Mouse (Mus musculus) hindlimb bud, embryonic 11.5 days (tissue): ENCODE data around the gene Cd47.

Experiments used
- DNase-seq: peaks from one replicate; pipeline ENCODE4 v3.0.0-alpha.2; 2012; ENCODE audit warnings: low read depth, low spot score; ENCODE audit errors: extremely low spot score

Cd47 gene

GRCm38 (mm10) chr16:49858907-49859853 lies 58.8 kb downstream of the Cd47 start:
- no peak for DNase-seq

GRCm38 (mm10) chr16:49861986-49862385 lies 61.7 kb downstream of the Cd47 start:
- no peak for DNase-seq

GRCm38 (mm10) chr16:49866617-49867016 lies 66.3 kb downstream of the Cd47 start:
- DNase-seq: no peak

GRCm38 (mm10) chr16:49868278-49868677 lies 67.9 kb downstream of the Cd47 start:
- no peak for DNase-seq

- no peak for DNase-seq
Measured at GRCm38 (mm10) chr16:49873918-49874317, 73.6 kb downstream of the Cd47 start.

- DNase-seq: no peak
Measured at GRCm38 (mm10) chr16:49874546-49874945, 74.2 kb downstream of the Cd47 start.

GRCm38 (mm10) chr16:49876291-49877030 lies 76.1 kb downstream of the Cd47 start:
- no peak for DNase-seq

GRCm38 (mm10) chr16:49877243-49877642 lies 76.9 kb downstream of the Cd47 start:
- DNase-seq: no peak

GRCm38 (mm10) chr16:49878051-49878450 lies 77.7 kb downstream of the Cd47 start:
- no peak for DNase-seq

- no peak for DNase-seq
Measured at GRCm38 (mm10) chr16:49886403-49887066, 86.2 kb downstream of the Cd47 start.

- DNase-seq: no peak
Measured at GRCm38 (mm10) chr16:49887290-49887689, 87.0 kb downstream of the Cd47 start.

- no peak for DNase-seq
Measured at GRCm38 (mm10) chr16:49887811-49888564, 87.7 kb downstream of the Cd47 start.

- no peak for DNase-seq
Measured at GRCm38 (mm10) chr16:49889031-49889655, 88.8 kb downstream of the Cd47 start.

- DNase-seq: no peak
Measured at GRCm38 (mm10) chr16:49892252-49892651, 91.9 kb downstream of the Cd47 start.

GRCm38 (mm10) chr16:49892945-49893344 lies 92.6 kb downstream of the Cd47 start:
- no peak for DNase-seq

GRCm38 (mm10) chr16:49894624-49895023 lies 94.3 kb downstream of the Cd47 start:
- DNase-seq: no peak

GRCm38 (mm10) chr16:49896132-49896531 lies 95.8 kb downstream of the Cd47 start:
- DNase-seq: no peak

- DNase-seq: no peak
Measured at GRCm38 (mm10) chr16:49901395-49901794, 101.1 kb downstream of the Cd47 start.

- no peak for DNase-seq
Measured at GRCm38 (mm10) chr16:49902083-49902482, 101.8 kb downstream of the Cd47 start.

- no peak for DNase-seq
Measured at GRCm38 (mm10) chr16:49904248-49904930, 104.1 kb downstream of the Cd47 start.
